Mouse (Mus musculus) cerebellum, adult 11-12 months (tissue): ENCODE measurements at regions not wholly inside any gene's neighbourhood (a gene's known extent, or its start where the extent isn't known, plus 50 kb on each side); places are given as distances from the start of the nearest gene placed in this dataset.

Experiments used
- DNase-seq: peaks from one replicate; pipeline ENCODE4 v3.0.0; 2022

DNA sequence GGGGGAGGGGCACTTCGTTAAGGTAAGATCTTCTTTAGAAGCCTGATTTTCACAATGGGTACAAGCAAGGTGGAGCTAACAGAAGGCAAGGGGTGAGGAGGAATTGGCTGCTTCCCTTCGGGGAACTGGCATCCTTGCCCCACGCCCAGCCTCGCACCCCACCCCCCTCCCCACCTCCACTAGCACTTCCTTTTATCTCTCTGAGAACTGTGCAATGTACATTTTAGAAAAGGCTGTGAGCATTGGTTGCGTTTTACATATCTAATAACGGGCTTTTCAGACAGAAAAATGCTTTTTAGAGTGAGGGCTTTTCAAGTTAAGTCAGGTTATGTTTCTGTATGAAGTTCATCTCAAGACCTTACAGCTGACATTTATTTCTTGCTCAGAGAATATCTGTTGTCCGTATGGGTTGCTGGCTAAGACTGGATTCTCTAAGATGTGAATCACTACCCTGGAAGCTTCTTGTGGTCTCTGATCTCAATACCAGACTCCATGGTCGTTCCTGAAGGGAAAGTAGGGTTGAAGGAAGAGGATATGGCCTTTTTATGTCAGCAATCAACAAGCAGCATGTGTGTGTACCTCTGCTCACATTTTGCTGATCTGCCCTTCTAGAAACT is 199.1 kb downstream of the Klf6 start:
- no peak for DNase-seq

DNA sequence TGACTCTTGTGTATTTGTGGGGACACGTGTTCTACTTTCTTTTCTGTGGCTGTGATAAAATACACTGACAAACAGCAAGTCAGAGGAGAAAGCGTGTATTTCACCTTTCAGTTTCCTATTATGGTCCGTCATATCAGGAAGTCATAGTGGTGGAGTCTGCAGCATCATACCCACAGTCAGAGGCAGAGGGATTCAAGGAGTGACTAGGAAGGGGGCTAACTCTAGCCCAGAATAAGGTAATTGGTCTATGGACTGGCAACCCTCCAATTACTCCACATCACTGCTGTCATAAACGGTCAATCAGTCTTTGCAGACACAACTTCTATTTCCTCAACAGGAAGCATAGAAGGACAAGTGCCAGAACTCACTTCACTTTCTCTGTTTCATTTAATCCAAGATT is 201.0 kb downstream of the Klf6 start:
- no peak for DNase-seq

DNA sequence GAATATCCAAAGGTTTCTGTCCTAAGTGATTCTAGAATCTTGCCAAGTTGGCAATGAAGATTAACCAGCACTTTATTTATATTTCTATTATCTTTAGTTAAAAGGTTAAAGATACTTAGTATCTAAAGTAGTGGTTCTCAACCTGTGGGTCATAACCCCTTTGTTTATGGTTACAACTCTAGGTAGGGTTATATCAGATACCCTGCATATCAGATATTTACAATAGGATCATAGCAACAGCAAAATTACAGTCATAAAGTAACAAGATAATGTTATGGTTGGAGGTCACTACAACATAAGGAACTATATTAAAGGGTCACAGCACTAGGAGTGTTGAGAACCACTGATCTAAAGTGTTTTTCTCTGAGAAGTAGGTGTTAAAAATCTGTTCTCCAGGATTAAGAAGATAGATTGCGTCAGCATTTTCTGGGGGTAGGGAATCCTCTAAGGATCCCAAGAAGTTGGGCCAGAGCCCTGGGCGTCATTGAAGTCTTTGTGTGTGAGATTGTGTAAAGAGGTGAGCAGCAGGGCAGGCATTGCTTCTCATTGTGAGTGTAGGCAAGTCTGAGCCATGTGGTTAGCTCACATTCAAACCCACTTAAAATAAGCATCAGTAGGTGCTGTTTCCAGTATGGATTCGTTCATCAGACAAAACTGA is 201.6 kb downstream of the Klf6 start:
- DNase-seq, result no peak

- no peak for DNase-seq
These were observed 215.9 kb downstream of the Klf6 start for GRCm38 (mm10) chr13:6076978-6077825.

GRCm38 (mm10) chr13:6085891-6086290 is 224.6 kb downstream of the Klf6 start:
- no peak for DNase-seq

GRCm38 (mm10) chr13:6109018-6109657 is 247.9 kb downstream of the Klf6 start:
- no peak for DNase-seq

DNA sequence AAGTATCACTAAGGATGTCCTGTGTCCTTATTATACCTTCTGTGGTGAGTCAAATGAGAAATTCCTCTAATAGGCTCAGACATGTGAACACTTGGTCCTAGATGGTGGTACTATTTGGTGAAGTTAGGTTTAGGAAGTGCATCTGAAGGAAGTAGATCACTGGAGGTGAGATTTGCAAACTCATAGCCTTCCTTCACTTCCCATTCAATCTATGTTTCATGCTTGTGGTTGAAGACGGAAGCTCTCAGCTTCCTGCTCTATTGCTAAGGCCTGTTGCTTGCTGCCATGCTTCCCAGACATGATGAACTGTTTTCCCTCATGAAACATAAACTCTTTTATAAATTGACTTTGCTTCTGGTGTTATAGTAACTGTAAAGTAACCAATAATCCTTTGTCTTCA is 258.4 kb downstream of the Klf6 start:
- no peak for DNase-seq

GRCm38 (mm10) chr13:6127311-6127710 is 266.0 kb downstream of the Klf6 start:
- no peak for DNase-seq

DNA sequence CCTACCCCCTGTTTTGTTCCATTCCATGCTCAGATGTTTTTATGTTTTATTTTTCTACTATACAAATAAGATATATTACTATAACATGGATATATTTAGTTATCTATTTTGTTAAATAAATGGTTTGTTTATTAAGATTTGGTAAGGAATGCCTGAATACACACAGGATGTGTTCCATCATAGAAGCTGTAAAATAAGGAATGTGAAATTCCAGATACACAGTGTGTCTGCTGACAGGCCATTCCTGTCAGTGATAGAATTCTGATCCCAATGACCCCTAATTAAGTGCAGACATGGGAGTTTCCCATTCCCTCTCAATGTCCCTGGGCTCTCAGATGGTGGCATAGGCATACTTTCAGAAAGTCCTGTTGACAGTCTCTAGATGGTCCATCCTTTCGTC is 267.6 kb downstream of the Klf6 start:
- no peak for DNase-seq

DNA sequence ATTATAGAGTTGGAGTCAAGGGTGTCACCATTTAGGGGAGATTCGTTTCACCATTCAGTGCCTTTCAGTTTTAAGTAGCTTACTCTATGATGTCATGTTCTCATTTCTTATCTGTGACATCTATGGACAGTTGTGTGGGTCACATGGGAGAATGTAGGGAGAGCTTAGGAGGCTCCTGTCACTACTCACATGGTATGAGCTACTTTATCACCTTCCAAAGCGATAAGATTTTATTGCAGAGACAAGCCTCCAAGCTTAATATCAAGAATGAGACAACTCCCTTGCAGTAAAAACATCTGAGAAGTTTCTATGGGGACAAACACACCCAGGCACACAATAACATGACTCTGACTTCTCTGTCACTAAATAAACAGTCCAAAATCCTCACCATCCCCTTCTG is 270.1 kb downstream of the Klf6 start:
- no peak for DNase-seq

DNA sequence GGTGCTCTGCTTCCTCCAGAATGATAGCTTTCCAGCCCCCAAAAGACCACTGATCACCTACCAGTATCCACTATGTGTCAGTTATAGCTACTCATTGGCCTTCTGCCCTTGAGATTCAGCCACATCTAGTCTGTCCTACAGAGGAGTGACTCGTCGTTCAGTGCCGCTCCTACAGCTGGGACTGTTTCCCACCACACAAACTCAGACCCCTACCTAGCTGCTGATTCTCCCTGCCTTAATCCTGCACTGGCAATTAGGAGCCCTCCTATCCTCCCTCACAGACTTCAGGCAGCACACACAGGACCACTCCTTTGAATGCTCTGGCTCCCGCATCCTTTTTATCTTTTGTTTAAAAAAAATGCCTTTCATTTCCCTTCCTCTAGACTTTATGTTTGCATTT is 275.9 kb downstream of the Klf6 start:
- no peak for DNase-seq

DNA sequence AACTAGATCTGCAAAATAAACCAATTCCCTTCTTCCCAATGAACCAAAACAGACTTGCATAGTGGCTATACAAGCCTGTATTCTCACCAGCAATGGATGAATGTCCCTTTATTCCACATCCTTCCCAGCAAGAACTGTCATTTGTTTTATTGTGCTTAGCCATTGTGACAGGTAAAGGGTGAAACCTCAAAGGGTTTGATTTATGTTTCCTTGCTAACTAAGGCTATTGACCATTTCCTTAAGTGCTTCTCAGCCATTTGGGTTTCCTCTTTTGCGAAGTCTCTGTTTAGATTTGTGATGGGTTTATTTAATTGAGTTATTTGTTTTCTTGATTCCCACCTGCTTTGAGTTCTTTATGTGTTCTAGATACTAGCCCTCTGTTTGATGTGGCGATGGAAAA is 281.5 kb downstream of the Klf6 start:
- no peak for DNase-seq

- no peak for DNase-seq
These were observed 292.4 kb downstream of the Klf6 start for GRCm38 (mm10) chr13:6153657-6154056.

GRCm38 (mm10) chr13:6156191-6156590 is 294.9 kb downstream of the Klf6 start:
- DNase-seq, result no peak

DNA sequence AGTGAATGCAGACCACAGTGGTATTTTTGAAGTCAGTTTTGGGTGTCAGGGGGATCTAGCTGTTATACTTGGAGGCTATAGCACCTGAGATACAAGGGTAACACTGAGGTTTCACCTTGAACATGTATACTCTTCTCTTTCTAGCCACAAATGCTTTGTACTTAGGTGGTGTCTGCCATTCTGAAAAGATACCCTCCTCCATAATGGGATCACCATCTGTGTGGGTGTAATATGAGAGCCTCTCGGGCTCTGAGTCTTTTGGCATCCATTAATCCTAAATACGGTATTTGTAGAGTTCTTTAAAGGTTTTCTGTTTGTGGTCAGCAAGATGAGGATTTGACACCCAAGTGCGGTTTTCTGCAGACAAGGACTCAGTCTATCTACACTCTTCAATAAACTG is 295.7 kb downstream of the Klf6 start:
- DNase-seq, result no peak

GRCm38 (mm10) chr13:6157946-6158345 is 296.7 kb downstream of the Klf6 start:
- no peak for DNase-seq

DNA sequence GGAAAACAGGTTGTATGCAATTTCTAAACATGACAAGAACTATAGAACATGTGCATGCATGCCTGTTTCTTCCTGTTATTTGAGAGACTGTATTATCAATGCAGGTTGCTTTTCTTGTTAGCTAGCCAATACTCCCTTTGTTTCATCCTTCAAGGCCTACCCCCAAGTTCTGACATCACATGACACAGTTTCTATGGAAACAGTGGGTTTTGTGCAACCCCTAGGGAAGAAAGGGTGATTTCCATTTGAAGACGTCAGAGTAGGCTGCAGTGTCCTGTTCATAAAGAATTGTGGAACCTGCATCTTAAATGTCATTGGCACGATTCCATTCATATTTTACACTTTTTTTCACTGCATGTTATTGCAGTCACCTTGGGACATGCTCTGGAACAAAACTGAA is 298.1 kb downstream of the Klf6 start:
- DNase-seq, result no peak

- DNase-seq, result no peak
These were observed 304.6 kb downstream of the Klf6 start for GRCm38 (mm10) chr13:6165916-6166315.

- no peak for DNase-seq
These were observed 305.9 kb downstream of the Klf6 start for GRCm38 (mm10) chr13:6167055-6167761.

- no peak for DNase-seq
These were observed 311.8 kb downstream of the Klf6 start for GRCm38 (mm10) chr13:6173095-6173494.

GRCm38 (mm10) chr13:6178362-6179070 is 317.2 kb downstream of the Klf6 start:
- DNase-seq, result no peak

DNA sequence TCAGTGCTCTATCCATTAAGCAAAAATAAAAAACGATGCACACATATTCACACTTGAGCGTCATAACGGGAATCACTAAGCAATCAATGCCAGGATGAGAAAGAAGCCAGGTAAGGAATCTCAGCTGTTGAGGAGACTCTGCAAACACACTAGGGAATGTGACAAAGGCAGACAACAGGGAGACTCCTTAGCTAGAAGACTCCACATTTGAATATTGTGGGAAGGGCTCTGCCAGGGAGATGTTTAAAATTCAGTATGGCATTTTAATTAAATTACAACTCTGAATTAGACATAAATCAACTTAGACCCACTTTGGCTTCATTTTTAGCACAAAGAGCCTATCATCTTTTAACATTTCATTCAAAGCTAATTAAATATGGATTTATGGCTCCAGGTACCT is 327.9 kb downstream of the Klf6 start:
- no peak for DNase-seq
